Mouse (Mus musculus): ENCODE results near the gene Prkcd. TPM values are rescaled to one million over a fixed set of nuclear protein-coding genes. Genes with fewer than 3 reads are reported as not detected.

The Prkcd gene
- total and polyA plus RNA-seq, 2 experiments from 2014 or later: 19.6 to 26.8 TPM

- no peak overlapping the region for H3K4me3 ChIP-seq (ENCODE audit: low read length)
- no peak for DNase-seq (ENCODE audit: low spot score)
- TF ChIP-seq CTCF (IDR thresholded peaks at IDR 0.05; ENCODE audit: low read depth): no peak
- H3K27me3 ChIP-seq (ENCODE audit: insufficient read depth, low read length): no peaks in the 10 kb centered on the region
- no peaks in the 10 kb centered on the region for H3K36me3 ChIP-seq (ENCODE audit: insufficient read depth, low read length)
- no peak overlapping the region for H3K9ac ChIP-seq (replicated peaks; ENCODE audit: low read length)
- H3K9me3 ChIP-seq (ENCODE audit: low read length): no peaks in the 10 kb centered on the region
- no peak overlapping the region for H3K27ac ChIP-seq
- H3K4me2 ChIP-seq (ENCODE audit: low read depth, low read length): no peak overlapping the region
- 82% methylated on average over 2 of the region's 2 CpGs for WGBS
- no peaks in the 10 kb centered on the region for H3K4me1 ChIP-seq (ENCODE audit: insufficient read depth, low read length)
- ATAC-seq: no peak
Observed at GRCm38 (mm10) chr14:30610304-30610703, 15.7 kb downstream of the Prkcd start.

- Histone ChIP-seq H3K36me3 (ENCODE audit: insufficient read depth, low read length) (no peaks in the 10 kb centered on the region), H3K4me3 (ENCODE audit: low read length) (no peak overlapping the region), H3K27me3 (ENCODE audit: insufficient read depth, low read length) (no peaks in the 10 kb centered on the region), H3K4me2 (ENCODE audit: low read depth, low read length) (no peak overlapping the region), H3K9me3 (ENCODE audit: low read length) (no peaks in the 10 kb centered on the region), H3K9ac (replicated peaks; ENCODE audit: low read length) (no peak overlapping the region), H3K4me1 (ENCODE audit: insufficient read depth, low read length) (no peaks in the 10 kb centered on the region), H3K27ac (no peak overlapping the region)
- DNase-seq (ENCODE audit: low spot score) (no peak), ATAC-seq (no peak)
- TF ChIP-seq CTCF (IDR thresholded peaks at IDR 0.05; ENCODE audit: low read depth): no peak
- WGBS: 79% methylated on average over 3 of the region's 3 CpGs
Observed at GRCm38 (mm10) chr14:30609499-30609898, 16.5 kb downstream of the Prkcd start.

GRCm38 (mm10) chr14:30608176-30608575 lies 17.8 kb downstream of the Prkcd start:
- Histone ChIP-seq H3K36me3 (ENCODE audit: insufficient read depth, low read length) (no peaks in the 10 kb centered on the region), H3K27me3 (ENCODE audit: insufficient read depth, low read length) (no peaks in the 10 kb centered on the region), H3K4me3 (ENCODE audit: low read length) (no peak overlapping the region), H3K4me1 (ENCODE audit: insufficient read depth, low read length) (no peaks in the 10 kb centered on the region), H3K9me3 (ENCODE audit: low read length) (no peaks in the 10 kb centered on the region), H3K27ac (no peak overlapping the region), H3K9ac (replicated peaks; ENCODE audit: low read length) (no peak overlapping the region), H3K4me2 (ENCODE audit: low read depth, low read length) (no peak overlapping the region)
- ATAC-seq: no peak
- no peak for TF ChIP-seq CTCF (IDR thresholded peaks at IDR 0.05; ENCODE audit: low read depth)
- DNase-seq (ENCODE audit: low spot score): no peak
- WGBS: 81% methylated on average over 6 of the region's 6 CpGs

GRCm38 (mm10) chr14:30607696-30608095 lies 18.3 kb downstream of the Prkcd start:
- WGBS: 84% methylated on average over 4 of the region's 4 CpGs

GRCm38 (mm10) chr14:30606817-30607216 lies 19.2 kb downstream of the Prkcd start:
- 90% methylated on average over 5 of the region's 5 CpGs for WGBS
- no peaks in the 10 kb centered on the region for H3K36me3 ChIP-seq (ENCODE audit: insufficient read depth, low read length)
- H3K27ac ChIP-seq: no peak overlapping the region
- ATAC-seq (no peak), DNase-seq (ENCODE audit: low spot score) (no peak)
- no peaks in the 10 kb centered on the region for H3K4me1 ChIP-seq (ENCODE audit: insufficient read depth, low read length)
- H3K27me3 ChIP-seq (ENCODE audit: insufficient read depth, low read length): no peaks in the 10 kb centered on the region
- H3K9me3 ChIP-seq (ENCODE audit: low read length): no peaks in the 10 kb centered on the region
- no peak overlapping the region for H3K4me2 ChIP-seq (ENCODE audit: low read depth, low read length)
- TF ChIP-seq CTCF (IDR thresholded peaks at IDR 0.05; ENCODE audit: low read depth): no peak
- no peak overlapping the region for H3K4me3 ChIP-seq (ENCODE audit: low read length)
- H3K9ac ChIP-seq (replicated peaks; ENCODE audit: low read length): no peak overlapping the region

More at GRCm38 (mm10) chr14:30607696-30608095, 18.3 kb downstream of the Prkcd start:
- no peak for DNase-seq (ENCODE audit: low spot score)
- Histone ChIP-seq H3K4me1 (ENCODE audit: insufficient read depth, low read length) (no peaks in the 10 kb centered on the region), H3K4me3 (ENCODE audit: low read length) (no peak overlapping the region), H3K36me3 (ENCODE audit: insufficient read depth, low read length) (no peaks in the 10 kb centered on the region), H3K27ac (no peak overlapping the region), H3K27me3 (ENCODE audit: insufficient read depth, low read length) (no peaks in the 10 kb centered on the region), H3K9me3 (ENCODE audit: low read length) (no peaks in the 10 kb centered on the region), H3K9ac (replicated peaks; ENCODE audit: low read length) (no peak overlapping the region), H3K4me2 (ENCODE audit: low read depth, low read length) (no peak overlapping the region)
- ATAC-seq: 0 out of 2 replicates have a peak, but pooled peaks have one; percentile 31
- TF ChIP-seq CTCF (IDR thresholded peaks at IDR 0.05; ENCODE audit: low read depth): no peak

DNA sequence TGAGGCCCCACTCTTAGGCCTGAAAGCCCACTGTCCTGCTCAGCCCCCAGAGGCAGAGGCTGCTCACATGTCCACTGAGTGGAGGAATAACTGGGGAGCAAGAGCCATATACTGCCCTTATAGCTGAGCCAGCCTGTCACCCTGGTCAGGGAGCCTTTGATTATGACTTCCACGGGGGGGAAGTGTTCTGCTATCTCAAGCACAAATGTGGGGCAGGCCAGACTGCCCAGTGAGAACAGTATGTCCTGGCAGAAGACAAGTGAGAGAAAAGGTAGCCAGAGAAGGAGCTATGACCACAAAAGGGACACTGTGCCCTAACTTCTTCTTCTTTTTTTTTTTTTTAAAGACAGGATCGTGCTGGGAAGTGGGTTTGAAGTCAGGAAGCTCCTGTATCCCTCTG lies 28.9 kb downstream of the Prkcd start:
- H3K4me3 ChIP-seq (ENCODE audit: low read length): no peak overlapping the region
- 78% methylated on average over 2 of the region's 2 CpGs for WGBS
- H3K9ac ChIP-seq (replicated peaks; ENCODE audit: low read length): no peak overlapping the region
- TF ChIP-seq CTCF (IDR thresholded peaks at IDR 0.05; ENCODE audit: low read depth): no peak
- no peaks in the 10 kb centered on the region for H3K36me3 ChIP-seq (ENCODE audit: insufficient read depth, low read length)
- ATAC-seq (no peak), DNase-seq (ENCODE audit: low spot score) (no peak)
- H3K9me3 ChIP-seq (ENCODE audit: low read length): no peaks in the 10 kb centered on the region
- H3K27me3 ChIP-seq (ENCODE audit: insufficient read depth, low read length): no peaks in the 10 kb centered on the region
- no peak overlapping the region for H3K27ac ChIP-seq
- 0 out of 2 replicates have a peak, but pooled peaks cover 13% of the 10 kb centered on the region for H3K4me1 ChIP-seq (ENCODE audit: insufficient read depth, low read length)
- H3K4me2 ChIP-seq (ENCODE audit: low read depth, low read length): no peak overlapping the region

- WGBS: 95% methylated on average over 3 of the region's 3 CpGs
- H3K4me3 ChIP-seq (ENCODE audit: low read length): no peak overlapping the region
- TF ChIP-seq CTCF (IDR thresholded peaks at IDR 0.05; ENCODE audit: low read depth): no peak
Observed at GRCm38 (mm10) chr14:30596407-30596806, 29.6 kb downstream of the Prkcd start.

More at GRCm38 (mm10) chr14:30596407-30596806, 29.6 kb downstream of the Prkcd start:
- H3K27ac ChIP-seq: no peak overlapping the region
- H3K9ac ChIP-seq (replicated peaks; ENCODE audit: low read length): no peak overlapping the region
- no peak overlapping the region for H3K4me2 ChIP-seq (ENCODE audit: low read depth, low read length)
- no peak for DNase-seq (ENCODE audit: low spot score)
- H3K27me3 ChIP-seq (ENCODE audit: insufficient read depth, low read length): no peaks in the 10 kb centered on the region
- H3K9me3 ChIP-seq (ENCODE audit: low read length): no peaks in the 10 kb centered on the region
- H3K4me1 ChIP-seq (ENCODE audit: insufficient read depth, low read length): 0 out of 2 replicates have a peak, but pooled peaks cover 13% of the 10 kb centered on the region
- ATAC-seq: no peak
- no peaks in the 10 kb centered on the region for H3K36me3 ChIP-seq (ENCODE audit: insufficient read depth, low read length)
